Mouse (Mus musculus): ENCODE data around the gene Ier5.

DNA sequence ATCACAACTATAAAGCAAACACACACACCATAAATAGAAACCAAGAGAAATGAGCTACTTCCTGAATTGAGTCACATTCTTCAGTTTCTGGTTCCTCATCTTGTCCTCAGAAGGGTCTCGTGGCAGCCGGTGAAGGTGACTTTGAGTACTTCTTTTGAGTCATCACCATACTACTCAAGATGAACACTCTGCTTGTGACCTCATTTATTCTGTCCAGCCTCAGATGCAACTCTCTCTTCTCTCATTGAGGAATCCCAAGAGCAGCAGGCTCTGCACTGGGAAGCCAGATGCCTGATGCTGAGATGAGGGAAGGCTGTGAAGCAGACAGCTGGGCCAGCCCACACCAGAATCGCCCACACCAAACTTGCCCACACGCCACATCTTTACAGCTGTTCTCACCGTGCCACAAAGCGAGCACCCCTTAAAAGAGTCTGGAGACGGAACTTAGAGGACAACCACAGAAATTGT is 8.0 kb downstream of the Ier5 start:
- no peak for TF ChIP-seq CTCF (IDR thresholded peaks at IDR 0.05; ENCODE audit: insufficient read depth, low read depth, low read length)
- TF ChIP-seq POLR2A (IDR thresholded peaks at IDR 0.05; ENCODE audit: insufficient read depth, low read depth, low read length), result no peak
